Mouse (Mus musculus): ENCODE data around the gene Nat8f2. TPM values are rescaled to one million over a fixed set of nuclear protein-coding genes. Genes with fewer than 3 reads are reported as not detected.
"Not testable (repeated sequence)": the region's sequence is repeated elsewhere in the genome, so short reads cannot be mapped to it uniquely, and the experiment has no call there.

The Nat8f2 gene
- under 1 TPM in 2 of 4 experiments, not detected in 2; 0.06 to 0.09 TPM for total RNA-seq (2022)

DNA sequence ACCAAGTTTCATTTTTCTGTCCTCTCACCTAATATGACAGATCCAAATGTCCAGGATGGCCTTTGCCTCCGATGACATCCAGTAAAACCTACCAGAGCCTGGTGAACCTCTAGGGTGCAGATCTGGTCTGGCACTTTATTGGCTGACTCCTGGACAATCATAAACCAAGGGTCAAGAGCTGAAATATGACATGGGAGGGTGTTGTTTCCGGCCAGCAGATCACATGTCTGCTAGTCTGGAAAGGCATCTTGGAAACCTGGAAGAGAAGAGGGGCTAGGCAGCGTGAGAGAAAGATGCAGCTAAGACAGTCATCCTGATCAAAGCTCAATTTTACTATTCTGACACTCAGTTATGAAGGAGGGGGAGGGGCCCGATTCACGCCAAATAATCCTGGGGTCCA lies at the start of gene Nat8f2:
Gene Nat8f2 (minus strand): TSS at position 153 of the 400 bp plus-strand sequence.
- not testable (repeated sequence) for DNase-seq (ENCODE audit: low spot score)

DNA sequence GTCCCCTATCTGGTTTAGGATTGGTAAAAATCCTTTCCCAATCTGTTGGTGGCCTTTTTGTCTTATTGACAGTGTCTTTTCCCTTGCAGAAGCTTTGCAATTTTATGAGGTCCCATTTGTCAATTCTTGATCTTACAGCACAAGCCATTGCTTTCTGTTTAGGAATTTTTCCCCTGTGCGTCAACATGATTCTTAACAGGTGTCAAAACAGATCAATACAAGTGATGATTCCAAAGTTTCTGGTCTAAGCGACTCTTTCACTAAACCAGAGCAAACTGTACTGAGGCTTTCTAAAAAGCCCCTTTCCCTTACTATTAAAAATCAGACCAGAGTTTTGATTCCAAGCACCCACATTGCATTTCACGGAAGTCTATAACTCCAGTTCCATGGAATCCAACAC lies 49.4 kb upstream of the Nat8f2 start:
- DNase-seq (ENCODE audit: low spot score), result not testable (repeated sequence)

DNA sequence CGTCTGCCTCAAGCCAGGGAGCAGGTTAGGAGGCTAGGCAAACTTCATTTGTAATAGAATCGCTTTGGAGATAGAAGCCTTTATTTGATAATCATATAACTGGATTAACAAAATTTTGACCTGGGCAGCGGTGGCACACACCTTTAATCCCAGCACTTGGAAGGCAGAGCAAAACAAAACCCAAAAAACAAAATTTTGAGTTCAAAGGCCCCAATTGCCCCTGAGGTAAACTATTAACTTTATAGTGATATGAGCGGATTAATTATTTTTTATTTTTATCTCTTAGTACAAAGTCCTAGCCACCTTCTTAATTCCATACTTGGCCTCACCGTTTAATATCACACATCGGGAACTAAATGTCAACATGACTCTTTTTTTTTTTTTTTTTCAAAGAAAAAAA lies 47.6 kb upstream of the Nat8f2 start:
- no peak for DNase-seq (ENCODE audit: low spot score)

DNA sequence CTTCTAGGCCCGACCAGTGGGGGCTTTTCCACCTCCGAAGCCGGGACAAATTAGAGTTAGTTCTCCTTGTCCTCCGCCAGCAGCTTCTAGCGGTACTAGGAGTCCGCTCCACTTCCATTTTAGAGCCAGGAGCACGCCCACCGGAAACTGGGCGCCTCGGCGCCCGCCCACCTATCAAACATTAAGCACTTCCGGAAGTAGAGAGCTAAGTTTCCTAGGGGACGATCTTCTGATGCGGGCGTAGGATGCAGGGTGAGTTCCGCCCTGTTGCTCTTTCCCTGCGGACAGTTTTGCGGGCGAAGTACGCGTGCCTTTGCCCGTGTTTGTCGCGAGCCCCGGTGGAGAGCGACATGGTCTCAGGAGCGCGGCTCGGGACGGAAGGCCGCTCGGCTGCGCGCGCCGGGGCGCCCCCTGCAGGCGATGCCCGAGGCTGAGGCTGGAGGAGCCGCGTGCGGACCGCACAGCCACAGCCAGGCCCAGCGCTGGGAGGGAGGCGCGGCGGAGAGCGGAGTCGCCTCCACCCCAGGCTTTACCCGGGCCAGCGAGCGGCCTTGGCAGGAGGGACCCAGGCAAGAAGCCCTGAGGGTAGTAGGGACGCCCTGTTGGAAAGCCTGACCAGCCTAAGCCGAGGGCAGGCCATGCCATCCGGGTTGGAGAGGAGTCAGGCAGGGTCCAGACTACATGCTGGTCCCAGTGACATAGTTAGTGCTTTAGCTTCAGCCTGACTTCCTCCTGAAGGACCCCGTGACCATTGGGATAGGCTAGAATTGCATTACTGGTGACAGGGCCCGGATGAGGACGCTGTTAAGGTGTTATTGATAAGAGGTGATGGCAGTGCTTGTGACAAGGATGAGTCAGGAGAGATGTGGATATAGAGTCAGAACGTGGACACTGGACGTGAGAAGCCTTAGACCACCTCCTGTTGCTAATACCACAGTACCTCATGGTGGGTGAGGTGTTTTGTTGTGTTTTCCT lies 46.9 kb upstream of the Nat8f2 start, which contains the start of gene Nat8f1:
Gene Nat8f1 (minus strand): TSS at position 149 of the 975 bp plus-strand sequence.
- DNase-seq (ENCODE audit: low spot score), result peak; percentile 91

DNA sequence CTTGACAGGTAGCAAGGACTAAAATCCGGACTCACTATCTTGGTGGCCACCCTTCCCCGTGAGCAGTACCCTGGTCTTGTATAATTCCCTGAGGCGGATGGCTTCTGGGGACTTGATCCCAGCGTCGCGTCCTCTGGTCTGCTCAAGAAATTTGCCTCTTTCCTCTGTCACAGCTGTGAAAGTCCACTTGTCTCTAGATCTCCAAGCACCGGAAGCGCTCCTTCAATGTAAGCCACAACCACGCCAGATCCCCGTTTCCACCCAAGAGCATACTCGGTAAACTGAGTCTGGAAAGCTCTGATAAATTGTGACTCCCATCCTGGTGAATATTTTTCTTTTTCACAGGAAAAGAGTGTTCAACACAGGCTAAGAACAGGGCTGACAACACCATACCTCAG lies 46.2 kb upstream of the Nat8f2 start:
- no peak for DNase-seq (ENCODE audit: low spot score)

DNA sequence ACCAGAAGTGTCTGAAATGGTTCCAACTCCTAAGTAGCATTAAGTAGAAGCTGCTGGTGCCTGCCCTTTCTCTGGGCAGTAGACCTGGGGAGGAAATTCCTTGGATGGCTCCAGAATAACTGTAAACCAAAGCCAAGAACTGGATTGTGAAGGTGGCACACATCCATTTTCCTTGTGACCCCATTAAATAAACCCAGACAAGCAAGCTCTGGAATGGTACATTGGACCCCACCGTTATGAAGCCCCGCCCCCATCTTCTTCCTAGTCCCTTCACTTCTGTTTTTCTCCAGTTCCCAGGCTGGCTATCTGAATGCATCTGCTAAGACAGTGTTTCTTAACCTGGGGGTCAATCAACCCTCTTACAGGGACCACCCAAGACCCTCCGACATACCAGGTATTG lies 42.6 kb upstream of the Nat8f2 start, which contains the start of gene Tprkb:
Gene Tprkb (plus strand): TSS at position 279 of the 400 bp plus-strand sequence.
- no peak for DNase-seq (ENCODE audit: low spot score)

DNA sequence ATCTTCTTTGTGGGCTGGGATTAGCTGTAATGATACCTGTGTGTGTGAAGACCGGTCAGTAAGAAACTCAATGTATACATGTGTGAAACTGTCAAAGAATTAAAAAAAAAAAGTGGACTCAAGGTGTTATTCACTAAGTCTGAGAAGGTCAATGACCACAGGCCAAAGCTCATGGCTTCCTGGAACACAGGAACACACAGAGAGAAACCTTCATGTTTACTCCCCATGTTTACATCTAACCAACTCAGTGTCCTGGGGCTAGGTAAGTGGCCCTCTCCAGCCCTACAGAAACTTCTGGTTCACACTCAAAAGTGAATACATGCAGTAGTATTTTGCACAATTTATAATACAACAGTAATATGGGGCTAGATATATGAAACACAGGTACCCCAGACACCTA lies 40.7 kb upstream of the Nat8f2 start:
- DNase-seq (ENCODE audit: low spot score), result no peak

DNA sequence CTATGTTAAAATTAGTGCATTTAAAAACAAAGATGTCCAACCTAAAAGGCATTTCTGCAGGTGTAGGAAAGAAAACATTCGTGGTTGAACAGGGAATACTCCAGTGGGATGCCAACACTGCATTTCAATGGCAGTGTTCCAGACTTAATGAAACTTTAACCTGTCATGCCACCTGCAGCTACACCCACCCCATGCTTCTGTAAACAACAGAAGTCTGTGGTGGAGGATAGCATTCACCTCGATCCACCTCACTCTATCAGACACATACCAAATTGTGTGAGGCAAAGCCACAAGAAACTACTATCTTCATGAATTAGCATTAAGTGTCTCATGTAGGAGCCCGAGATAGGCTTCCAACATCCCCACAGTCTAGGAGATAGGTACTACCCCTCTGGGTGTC lies 39.4 kb upstream of the Nat8f2 start:
- DNase-seq (ENCODE audit: low spot score), result no peak

DNA sequence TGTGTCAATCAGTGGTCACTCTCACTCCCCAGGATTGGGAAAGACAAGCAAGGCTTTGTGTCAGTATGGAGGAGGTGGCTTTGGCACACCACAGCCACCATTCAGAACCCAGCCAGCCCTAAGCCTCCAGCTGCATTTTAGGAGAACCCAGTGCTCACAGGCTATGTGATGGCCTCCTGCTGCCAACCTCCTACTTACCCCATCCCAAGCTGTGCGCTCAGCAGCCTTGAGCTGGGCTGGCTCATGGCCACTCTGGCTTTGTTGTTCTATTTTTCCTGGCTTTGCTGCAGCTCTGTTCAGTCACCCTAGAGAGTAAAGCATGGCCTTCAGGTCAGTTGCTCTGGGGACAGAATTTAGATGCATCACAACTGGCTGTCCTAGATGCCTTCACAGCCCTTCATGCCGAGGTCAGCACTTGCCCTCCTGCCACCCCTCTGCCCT lies 38.0 kb upstream of the Nat8f2 start:
- DNase-seq (ENCODE audit: low spot score), result not testable (repeated sequence)

DNA sequence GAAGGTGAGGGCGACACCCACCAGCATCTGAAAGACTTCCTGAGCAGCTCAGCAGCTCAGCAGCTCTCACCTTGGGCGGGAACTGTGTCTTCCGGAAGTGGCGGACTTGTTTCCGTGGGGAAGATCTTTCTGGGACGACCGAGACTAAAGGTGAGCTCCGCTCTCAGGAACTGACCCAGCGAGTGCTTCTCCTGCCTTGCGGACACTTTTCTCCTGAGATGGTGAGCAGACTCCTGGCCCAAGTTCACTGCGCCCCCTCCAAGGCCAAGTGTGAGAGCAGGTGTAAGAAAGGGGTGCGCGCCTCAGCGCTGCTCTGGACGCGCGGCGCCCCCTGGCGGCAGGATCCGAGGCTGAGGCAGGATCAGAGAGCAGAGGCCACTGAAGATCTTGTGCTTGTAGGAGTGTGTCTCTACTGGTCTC lies 35.7 kb upstream of the Nat8f2 start, which contains the start of gene Nat8f4:
Gene Nat8f4 (minus strand): TSS at position 243 of the 420 bp plus-strand sequence.
- peak; percentile 57 for DNase-seq (ENCODE audit: low spot score)

DNA sequence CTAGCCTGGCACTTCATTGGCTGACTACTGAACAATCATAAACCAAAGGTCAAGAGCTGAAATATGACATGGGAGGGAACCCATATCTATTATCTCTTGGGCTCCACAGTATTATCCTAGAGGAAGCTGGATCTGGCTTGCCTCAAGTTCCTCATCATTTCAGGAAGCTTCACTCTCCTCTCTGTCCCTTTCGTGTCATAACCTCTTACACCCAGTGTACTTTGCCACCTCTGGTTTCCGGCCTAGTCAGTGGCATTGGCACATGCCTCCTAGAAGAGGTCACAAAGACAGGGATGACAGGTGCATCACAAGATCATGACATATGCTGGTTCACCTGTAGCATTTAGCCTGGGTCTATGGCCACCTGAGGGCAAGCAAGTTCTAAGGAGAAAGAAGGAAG lies 33.3 kb upstream of the Nat8f2 start:
- no peak for DNase-seq (ENCODE audit: low spot score)

DNA sequence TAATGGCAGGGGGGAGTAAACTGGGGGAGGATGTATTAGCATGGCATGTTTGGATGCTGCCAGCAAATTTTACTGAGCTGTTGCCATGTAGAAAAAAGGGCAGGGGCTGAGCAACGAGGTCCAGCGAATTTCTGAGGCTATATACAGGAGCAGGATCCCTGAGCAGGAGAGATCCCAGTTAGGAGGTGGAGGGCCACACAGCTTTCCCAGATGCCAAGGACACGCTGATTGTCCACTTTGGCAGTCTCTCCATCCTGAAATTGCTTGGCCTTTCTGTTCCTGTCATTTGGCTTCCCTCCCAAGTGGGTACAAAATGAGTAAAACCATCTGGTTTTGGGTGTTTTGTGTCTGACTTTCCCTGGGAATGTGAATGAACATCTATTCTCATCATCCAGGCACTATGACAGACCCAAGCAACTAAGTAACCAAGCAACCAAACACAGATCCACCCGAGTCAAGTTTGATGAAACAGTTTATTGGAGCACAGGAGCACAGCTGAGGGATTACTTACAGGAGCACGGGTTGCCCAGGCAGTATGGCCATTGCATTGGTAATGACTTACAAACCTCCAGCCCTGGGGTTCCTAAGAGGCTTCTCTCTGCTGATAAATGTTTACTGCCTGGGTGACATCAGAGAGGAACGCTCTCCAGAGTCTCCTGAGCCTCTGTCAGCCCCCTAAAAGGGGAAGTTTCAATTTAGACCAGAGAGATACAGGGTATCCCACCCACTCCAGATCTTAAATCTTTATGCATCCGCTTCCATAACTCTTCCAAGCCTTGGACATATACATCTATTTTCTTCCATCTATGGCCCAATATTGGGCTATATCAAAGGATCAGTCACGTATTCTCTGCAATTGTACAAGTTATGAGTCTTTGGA lies 29.9 kb upstream of the Nat8f2 start:
- not testable (repeated sequence) for DNase-seq (ENCODE audit: low spot score)

DNA sequence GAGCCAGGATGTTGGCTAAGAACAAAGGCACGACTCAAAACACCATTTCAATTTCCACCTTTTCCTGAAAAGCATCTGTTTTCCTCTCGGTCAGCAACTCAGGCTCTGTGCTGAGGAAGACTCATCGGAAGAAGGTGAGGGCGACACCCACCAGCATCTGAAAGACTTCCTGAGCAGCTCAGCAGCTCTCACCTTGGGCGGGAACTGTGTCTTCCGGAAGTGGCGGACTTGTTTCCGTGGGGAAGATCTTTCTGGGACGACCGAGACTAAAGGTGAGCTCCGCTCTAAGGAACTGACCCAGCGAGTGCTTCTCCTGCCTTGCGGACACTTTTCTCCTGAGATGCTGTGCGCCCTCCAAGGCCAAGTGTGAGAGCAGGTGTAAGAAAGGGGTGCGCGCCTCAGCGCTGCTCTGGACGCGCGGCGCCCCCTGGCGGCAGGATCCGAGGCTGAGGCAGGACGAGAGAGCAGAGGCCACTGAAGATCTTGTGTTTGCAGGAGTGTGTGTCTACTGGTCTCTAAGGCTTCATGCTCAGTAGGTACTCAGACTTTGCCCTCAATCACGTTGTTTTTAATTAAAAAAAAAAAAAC lies 26.2 kb upstream of the Nat8f2 start:
- not testable (repeated sequence) for DNase-seq (ENCODE audit: low spot score)

DNA sequence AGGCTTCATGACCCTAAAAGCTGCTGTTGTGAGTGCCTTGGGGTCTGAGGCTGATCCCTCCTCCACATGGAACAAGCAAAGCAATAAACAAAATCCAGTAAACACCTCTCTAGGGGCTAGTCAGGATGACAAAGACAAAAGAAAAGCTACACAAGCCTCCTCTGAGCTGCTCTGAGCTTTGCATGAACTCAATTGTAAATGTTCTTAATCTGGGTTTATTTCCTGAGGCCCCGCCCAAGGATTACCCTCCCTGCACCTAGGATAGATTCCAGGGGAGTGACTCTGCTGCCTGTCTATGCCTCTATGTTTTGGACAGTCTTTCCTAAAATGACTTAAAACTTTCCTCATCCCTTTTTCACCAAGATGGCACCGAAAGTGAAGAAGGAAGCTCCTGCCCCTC lies 20.0 kb upstream of the Nat8f2 start:
- no peak for DNase-seq (ENCODE audit: low spot score)

DNA sequence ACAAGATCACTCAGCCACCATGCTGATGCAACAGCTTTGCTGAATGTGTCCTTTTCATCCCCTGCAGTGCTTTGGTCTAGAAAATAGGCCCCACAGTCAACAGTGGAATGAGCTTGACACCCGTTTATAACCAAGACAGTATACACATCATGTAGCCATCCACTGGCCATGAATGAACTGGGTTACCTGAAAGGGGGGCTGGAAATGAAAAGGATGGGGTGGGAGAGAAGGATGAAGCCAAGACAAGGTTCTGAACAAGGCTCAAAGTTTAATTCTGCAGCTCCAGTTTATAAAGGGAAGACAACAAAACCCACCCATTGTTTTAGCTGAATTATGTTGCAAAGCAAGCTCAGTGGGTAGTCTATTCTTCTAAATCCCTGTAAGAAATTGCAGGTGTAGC lies 15.4 kb upstream of the Nat8f2 start:
- DNase-seq (ENCODE audit: low spot score), result no peak

DNA sequence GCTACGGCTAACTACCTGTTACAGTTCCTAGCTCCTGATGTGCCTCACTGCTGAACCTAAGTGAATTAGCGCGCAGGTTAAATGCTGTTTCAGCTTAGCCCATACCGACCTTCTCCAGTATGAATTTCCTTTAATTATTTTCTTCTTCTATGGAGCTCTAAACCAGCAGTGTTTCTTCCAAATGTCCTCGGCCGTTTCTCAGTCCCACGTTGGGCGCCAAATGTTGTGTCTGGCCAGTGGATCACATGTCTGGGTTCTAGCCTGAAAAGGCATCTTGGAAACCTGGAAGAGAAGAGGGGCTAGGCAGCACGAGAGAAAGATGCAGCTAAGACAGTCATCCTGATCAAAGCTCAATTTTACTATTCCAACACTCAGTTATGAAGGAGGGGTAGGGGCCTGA lies 14.3 kb upstream of the Nat8f2 start:
- DNase-seq (ENCODE audit: low spot score), result not testable (repeated sequence)

DNA sequence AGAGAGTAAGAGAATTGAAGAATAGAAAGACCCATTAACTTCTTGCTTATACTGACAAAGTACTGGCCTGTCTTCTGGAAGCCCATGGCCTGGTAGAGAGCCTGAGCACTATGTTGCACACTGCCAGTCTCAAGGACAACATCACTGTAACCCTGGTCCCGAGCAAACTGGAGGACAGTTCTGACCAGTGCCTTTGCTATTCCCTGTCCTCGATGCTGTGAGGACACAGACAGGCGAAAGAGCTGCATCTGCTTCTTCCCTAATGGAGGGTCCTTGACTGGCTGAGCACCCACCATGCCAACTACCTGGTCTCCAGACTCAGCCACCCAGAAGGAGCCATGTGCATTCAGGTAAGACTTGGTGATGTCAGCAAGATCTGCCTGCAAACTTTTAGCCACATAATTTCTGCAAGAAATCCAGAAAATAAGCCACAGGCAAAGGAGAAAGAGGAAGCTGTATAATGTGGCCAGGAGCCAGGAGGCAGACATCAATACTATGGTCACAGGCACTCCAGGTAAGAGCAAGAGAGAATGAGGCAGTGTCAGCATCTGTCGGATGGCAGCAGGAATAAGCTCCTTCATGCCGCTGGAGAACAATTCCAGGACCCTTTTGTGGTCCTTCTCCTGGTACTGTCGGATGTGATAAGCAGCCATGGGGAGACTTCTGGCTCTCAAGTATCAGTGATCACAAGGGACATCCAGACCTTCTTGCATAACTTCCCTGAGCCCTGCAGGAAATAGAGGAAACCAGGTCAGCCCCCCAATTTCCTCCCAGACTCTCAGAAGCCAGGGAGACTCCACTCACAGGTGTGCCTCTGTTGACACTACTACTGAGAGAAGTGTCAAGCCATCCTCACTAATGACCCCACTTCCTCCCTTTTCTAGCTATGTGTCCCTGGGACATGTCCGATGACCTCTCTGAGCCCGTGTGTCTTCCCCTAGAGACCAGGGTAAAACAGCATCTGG lies 950 bp downstream of the Nat8f2 start:
- no peak for DNase-seq (ENCODE audit: low spot score)

DNA sequence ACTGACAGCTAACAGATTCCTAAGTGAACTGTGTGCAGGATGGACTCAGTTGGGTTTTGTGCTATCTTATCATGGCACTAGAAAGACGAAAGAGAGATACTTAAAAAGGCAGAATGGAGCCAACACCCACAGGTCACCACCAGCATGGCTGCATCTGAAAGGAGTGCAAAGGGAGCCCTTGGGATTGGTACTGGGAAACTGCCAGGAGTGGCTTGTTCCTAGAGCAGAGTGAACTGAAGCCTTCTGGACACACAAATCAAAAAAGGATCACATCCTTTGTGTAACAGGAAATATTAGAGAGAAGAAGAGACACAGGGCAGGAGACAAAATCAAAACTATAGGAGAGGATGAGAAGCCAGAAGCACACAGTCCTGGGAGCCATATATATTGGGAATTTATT lies 2.0 kb downstream of the Nat8f2 start:
- DNase-seq (ENCODE audit: low spot score), result not testable (repeated sequence)

DNA sequence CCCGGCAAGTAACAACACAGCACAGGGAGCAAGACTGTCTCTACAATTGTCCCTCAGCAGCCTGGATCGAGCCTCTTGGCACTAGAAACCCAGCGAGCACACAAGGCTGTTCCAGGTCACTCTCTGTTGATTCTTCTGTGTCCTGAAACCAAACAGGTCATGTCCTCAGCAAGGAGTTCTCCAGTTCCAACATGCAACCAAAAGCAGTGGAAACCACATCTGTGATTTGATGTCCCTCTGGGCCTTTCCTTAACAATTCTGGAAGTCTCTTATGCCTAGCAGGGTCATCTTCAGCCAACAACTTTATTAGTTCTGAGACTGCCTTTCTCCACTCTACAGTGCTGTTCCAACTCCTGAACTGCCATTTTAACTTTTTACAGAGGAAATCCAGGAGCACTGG lies 2.8 kb downstream of the Nat8f2 start:
- DNase-seq (ENCODE audit: low spot score), result not testable (repeated sequence)

Data from heart, adult 8-10 months (tissue).